Mouse (Mus musculus): ENCODE measurements at regions not wholly inside any gene's neighbourhood (a gene's known extent, or its start where the extent isn't known, plus 50 kb on each side); places are given as distances from the start of the nearest gene placed in this dataset.

DNA sequence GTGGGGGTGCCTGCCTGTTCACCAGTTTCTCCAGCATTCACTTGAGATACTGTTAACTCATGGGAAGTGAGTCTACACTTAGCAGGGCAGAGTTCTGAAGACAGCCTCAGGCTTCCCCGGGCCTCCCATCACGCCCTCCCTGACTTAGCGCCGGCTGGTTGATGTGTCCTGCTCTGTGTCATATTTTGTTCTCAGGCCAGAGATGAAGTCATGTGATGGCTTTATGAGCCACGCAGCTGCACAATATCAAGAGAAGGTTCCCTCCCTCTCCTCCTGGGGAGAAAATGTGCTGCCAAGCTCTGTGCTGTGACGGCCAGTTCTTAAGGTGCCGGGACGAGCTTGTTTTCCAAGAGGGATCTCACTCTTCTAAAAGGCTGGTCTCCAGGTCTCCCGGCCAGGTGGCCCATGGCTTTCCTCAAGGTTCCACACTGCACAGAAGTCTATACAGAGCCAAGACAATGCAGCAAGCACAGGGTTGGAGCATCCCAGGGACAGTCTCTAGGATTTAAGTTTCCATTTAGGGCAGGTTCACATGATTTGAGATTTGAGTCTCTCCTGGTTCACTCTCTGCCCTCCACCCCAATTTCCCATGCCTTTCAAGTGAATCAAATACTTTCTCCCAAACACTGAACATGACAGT lies 126.2 kb downstream of the Spata18 start:
- no peak for TF ChIP-seq CTCF (IDR thresholded peaks at IDR 0.05; ENCODE audit: low read depth)
- TF ChIP-seq EP300 (IDR thresholded peaks at IDR 0.05; ENCODE audit: low read depth): no peak
